In the genomic region with DNA sequence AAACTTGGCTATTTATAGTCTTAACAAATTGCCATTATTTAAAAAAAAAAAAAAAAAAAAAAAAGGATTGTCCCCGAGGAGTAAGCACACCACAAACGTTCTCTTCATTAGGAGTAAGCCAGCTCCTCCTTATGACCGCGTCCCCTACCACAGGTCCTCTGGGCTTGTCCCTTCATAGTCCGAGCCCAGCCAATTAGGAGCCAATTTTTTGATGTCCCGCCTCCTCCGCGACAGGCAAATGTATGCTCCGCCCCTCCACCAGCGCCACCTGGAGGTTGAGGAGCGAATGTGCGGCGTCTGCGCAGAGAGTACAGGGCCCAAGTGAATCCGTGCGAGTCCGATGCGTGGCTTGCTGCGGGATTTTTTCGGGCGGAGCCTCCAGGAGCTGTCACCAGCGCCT, we compare ENCODE assay signal across 8 mouse cellular contexts. TPM values are rescaled to one million over a fixed set of nuclear protein-coding genes. Genes with fewer than 3 reads are reported as not detected.
DNase-seq lines count a peak whose midpoint lies in the region; ATAC-seq lines count a peak whose summit lies in the region.

No protein-coding gene starts in this region.

- DNase-seq in R1 (ENCODE audit: low read depth, low spot score), result peak; percentile 96
- peak; percentile 99 for DNase-seq in cerebellum, postnatal 14 days
- DNase-seq in frontal cortex, postnatal 14 days (ENCODE audit: low spot score in 2 of 2), result peak; percentile 91 to 95
- peak; percentile 94 to 97 for DNase-seq in layer of hippocampus, postnatal 14 days (ENCODE audit: low spot score in 2 of 2)
- DNase-seq in lung, postnatal 10 days, result peak; percentile 98
- DNase-seq in ovary, postnatal 14 days (ENCODE audit: low spot score), result peak; percentile 95
- peak; percentile 84 to 94 for DNase-seq in thymus, postnatal 10 days (ENCODE audit: low spot score in 2 of 2)

- no peaks in the 10 kb centered on the region for H3K27me3 ChIP-seq in hindbrain, embryonic 12.5 days

- H3K4me1 ChIP-seq in hindbrain, embryonic 12.5 days, result peaks cover 12% of the 10 kb centered on the region

- H3K36me3 ChIP-seq in hindbrain, embryonic 12.5 days, result no peaks in the 10 kb centered on the region

- peak overlapping the region; percentile 49; the same call in 1 of the 2 replicates for H3K9ac ChIP-seq in hindbrain, embryonic 12.5 days

- H3K9me3 ChIP-seq in hindbrain, embryonic 12.5 days (replicated peaks), result no peaks in the 10 kb centered on the region

- peak; percentile 90 for ATAC-seq in hindbrain, embryonic 12.5 days (ENCODE audit: low FRiP score)

- peak overlapping the region; percentile 30 for H3K4me3 ChIP-seq in hindbrain, embryonic 12.5 days

- 1% methylated on average over 22 of the region's 22 CpGs for WGBS in hindbrain, embryonic 12.5 days

- peak overlapping the region; percentile 59 for H3K4me2 ChIP-seq in hindbrain, embryonic 12.5 days (replicated peaks)

- H3K27ac ChIP-seq in hindbrain, embryonic 12.5 days, result no peak overlapping the region

RNA-seq across cellular contexts. Expression of gene Dnmt3a, which starts 14.1 kb away (rescaled TPM):
- 166 and 180 TPM in 2 replicates for polyA plus RNA-seq in hindbrain, embryonic 12.5 days (2016; fragmentation: Nextera tagmentation; extraction: Ambion mirVana)
- 100 to 1,000 TPM; 272 to 273 TPM for total RNA-seq in layer of hippocampus, postnatal 14 days (2021)
